ENCODE assay signal across 8 mouse cellular contexts in genomic region chr9:108003531-108003890, GRCm38 (mm10). TPM values are rescaled to one million over a fixed set of nuclear protein-coding genes. Genes with fewer than 3 reads are reported as not detected.
DNase-seq lines count a peak whose midpoint lies in the region; ATAC-seq lines count a peak whose summit lies in the region.

No protein-coding gene starts in this region.

- DNase-seq in cerebellum, postnatal 10 days, result peak; percentile 46 to 55
- no peak for DNase-seq in cerebellum, adult 8-10 months
- peak; percentile 43 to 50 for DNase-seq in CD8-positive naive resting alpha-beta T cell, adult 2 months (ENCODE audit: low read depth in 2 of 2, low spot score in 2 of 2)
- DNase-seq in embryonic facial prominence, embryonic 11.5 days (ENCODE audit: low spot score), result peak; percentile 19
- DNase-seq in midbrain, embryonic 10.5 days (ENCODE audit: low spot score), result peak; percentile 25
- peak; percentile 42 to 46 for DNase-seq in thymus, postnatal 10 days (ENCODE audit: low spot score in 2 of 2)
- DNase-seq in ovary, postnatal 14 days (ENCODE audit: low spot score), result no peak

- no peaks in the 10 kb centered on the region for H3K4me1 ChIP-seq in embryonic facial prominence, embryonic 11.5 days (ENCODE audit: control insufficient read depth, insufficient read depth, low read length)
- H3K4me1 ChIP-seq in hindbrain, embryonic 15.5 days (replicated peaks), result peaks cover 34% of the 10 kb centered on the region
- H3K4me1 ChIP-seq in midbrain, embryonic 10.5 days, result peaks cover 31% of the 10 kb centered on the region

- peak overlapping the region; percentile 88 for H3K4me3 ChIP-seq in embryonic facial prominence, embryonic 11.5 days (ENCODE audit: low read depth, low read length)
- H3K4me3 ChIP-seq in hindbrain, embryonic 15.5 days, result peak overlapping the region; percentile 86
- H3K4me3 ChIP-seq in midbrain, embryonic 10.5 days, result peak overlapping the region; percentile 97

- H3K27ac ChIP-seq in embryonic facial prominence, embryonic 11.5 days (replicated peaks; ENCODE audit: low read depth, low read length), result no peak overlapping the region
- peak overlapping the region; percentile 97 for H3K27ac ChIP-seq in hindbrain, embryonic 15.5 days (replicated peaks)
- peak overlapping the region; percentile 96 for H3K27ac ChIP-seq in midbrain, embryonic 10.5 days (replicated peaks)

- peak overlapping the region; percentile 94 for H3K9ac ChIP-seq in embryonic facial prominence, embryonic 11.5 days (replicated peaks; ENCODE audit: low read length)
- H3K9ac ChIP-seq in hindbrain, embryonic 15.5 days, result peak overlapping the region; percentile 95

- H3K9me3 ChIP-seq in embryonic facial prominence, embryonic 11.5 days (replicated peaks; ENCODE audit: control insufficient read depth, low read length), result no peaks in the 10 kb centered on the region
- H3K9me3 ChIP-seq in hindbrain, embryonic 15.5 days, result no peaks in the 10 kb centered on the region
- H3K9me3 ChIP-seq in midbrain, embryonic 10.5 days (replicated peaks), result no peaks in the 10 kb centered on the region

- H3K27me3 ChIP-seq in embryonic facial prominence, embryonic 11.5 days (ENCODE audit: control insufficient read depth, insufficient read depth, low read length), result no peaks in the 10 kb centered on the region
- no peaks in the 10 kb centered on the region for H3K27me3 ChIP-seq in hindbrain, embryonic 15.5 days
- H3K27me3 ChIP-seq in midbrain, embryonic 10.5 days (ENCODE audit: low read depth, poor library complexity, severe bottlenecking), result no peaks in the 10 kb centered on the region

- 18% methylated on average over 8 of the region's 8 CpGs for WGBS in embryonic facial prominence, embryonic 11.5 days
- WGBS in hindbrain, embryonic 15.5 days, result 10% methylated on average over 8 of the region's 8 CpGs
- WGBS in midbrain, embryonic 10.5 days, result 26% methylated on average over 8 of the region's 8 CpGs

- no peak for ATAC-seq in embryonic facial prominence, embryonic 11.5 days (replicated peaks; ENCODE audit: insufficient number of reproducible peaks, low FRiP score, low TSS enrichment, low read depth)
- no peak for ATAC-seq in hindbrain, embryonic 15.5 days (ENCODE audit: low FRiP score, low read depth)

- H3K4me2 ChIP-seq in embryonic facial prominence, embryonic 11.5 days (ENCODE audit: low read depth, low read length), result peak overlapping the region; percentile 54
- peak overlapping the region; percentile 76 for H3K4me2 ChIP-seq in hindbrain, embryonic 15.5 days

- no peaks in the 10 kb centered on the region for H3K36me3 ChIP-seq in embryonic facial prominence, embryonic 11.5 days (replicated peaks; ENCODE audit: control insufficient read depth, insufficient read depth, low read depth, low read length)
- H3K36me3 ChIP-seq in hindbrain, embryonic 15.5 days, result no peaks in the 10 kb centered on the region
- H3K36me3 ChIP-seq in midbrain, embryonic 10.5 days, result peaks cover 16% of the 10 kb centered on the region

RNA-seq across cellular contexts. Expression of gene Ip6k1, which starts 1.2 kb away (rescaled TPM):
- 28.0 and 30.1 TPM in 2 replicates for polyA plus RNA-seq in embryonic facial prominence, embryonic 11.5 days (2014; fragmentation: Nextera tagmentation; extraction: Ambion mirVana)
- 102 and 112 TPM in 2 replicates for polyA plus RNA-seq in hindbrain, embryonic 15.5 days (2015; fragmentation: Nextera tagmentation; extraction: Ambion mirVana)
- 53.8 and 64.0 TPM in 2 replicates for polyA plus RNA-seq in midbrain, embryonic 10.5 days (2016; fragmentation: Nextera tagmentation; extraction: Ambion mirVana)

RNA-seq across cellular contexts. Expression of gene Gm20662, which starts 7.4 kb away (rescaled TPM):
- polyA plus RNA-seq in embryonic facial prominence, embryonic 11.5 days (2014; fragmentation: Nextera tagmentation; extraction: Ambion mirVana), result 0.14 and 0.59 TPM in 2 replicates
- polyA plus RNA-seq in hindbrain, embryonic 15.5 days (2015; fragmentation: Nextera tagmentation; extraction: Ambion mirVana), result 0.80 TPM in 1 of 2 replicates, not detected in the other
- 0.07 TPM in 1 of 2 replicates, not detected in the other for polyA plus RNA-seq in midbrain, embryonic 10.5 days (2016; fragmentation: Nextera tagmentation; extraction: Ambion mirVana)

RNA-seq across cellular contexts. Expression of gene Cdhr4, which starts 11.2 kb away (rescaled TPM):
- 7.6 and 10.2 TPM in 2 replicates for polyA plus RNA-seq in embryonic facial prominence, embryonic 11.5 days (2014; fragmentation: Nextera tagmentation; extraction: Ambion mirVana)
- 2.5 and 3.8 TPM in 2 replicates for polyA plus RNA-seq in hindbrain, embryonic 15.5 days (2015; fragmentation: Nextera tagmentation; extraction: Ambion mirVana)
- 2.2 and 3.2 TPM in 2 replicates for polyA plus RNA-seq in midbrain, embryonic 10.5 days (2016; fragmentation: Nextera tagmentation; extraction: Ambion mirVana)

RNA-seq across cellular contexts. Expression of gene Inka1, which starts 17.8 kb away (rescaled TPM):
- 101 and 108 TPM in 2 replicates for polyA plus RNA-seq in embryonic facial prominence, embryonic 11.5 days (2014; fragmentation: Nextera tagmentation; extraction: Ambion mirVana)
- 17.9 and 20.2 TPM in 2 replicates for polyA plus RNA-seq in hindbrain, embryonic 15.5 days (2015; fragmentation: Nextera tagmentation; extraction: Ambion mirVana)
- polyA plus RNA-seq in midbrain, embryonic 10.5 days (2016; fragmentation: Nextera tagmentation; extraction: Ambion mirVana), result 29.7 and 32.1 TPM in 2 replicates

RNA-seq across cellular contexts. Expression of gene Gm20661, which starts 20.7 kb away (rescaled TPM):
- 4.0 and 4.5 TPM in 2 replicates for polyA plus RNA-seq in embryonic facial prominence, embryonic 11.5 days (2014; fragmentation: Nextera tagmentation; extraction: Ambion mirVana)
- 1.1 and 1.5 TPM in 2 replicates for polyA plus RNA-seq in hindbrain, embryonic 15.5 days (2015; fragmentation: Nextera tagmentation; extraction: Ambion mirVana)
- 0.83 and 1.2 TPM in 2 replicates for polyA plus RNA-seq in midbrain, embryonic 10.5 days (2016; fragmentation: Nextera tagmentation; extraction: Ambion mirVana)

Comparison
In these comparisons a context has a peak if more than half of its experiments do, and no peak if none do; other contexts are left out.
1. DNase-seq: peak in cerebellum, postnatal 10 days (2 of 2), CD8-positive naive resting alpha-beta T cell, adult 2 months (2 of 2), embryonic facial prominence, embryonic 11.5 days (single experiment), midbrain, embryonic 10.5 days (single experiment) and thymus, postnatal 10 days (2 of 2); none in cerebellum, adult 8-10 months (single experiment) and ovary, postnatal 14 days (single experiment).
2. Peak in every context shown above with its lines, with median percentiles within 50 percentile points of each other: H3K4me3 ChIP-seq.